Mouse (Mus musculus) ES-Bruce4 (cell line): ENCODE results near the gene Oprd1. TPM values are rescaled to one million over a fixed set of nuclear protein-coding genes. Genes with fewer than 3 reads are reported as not detected.
A peak's percentile ranks its signal among the peaks of the same experiment; 100 is the strongest.

Experiments
- H3K27ac ChIP-seq: 2 replicates; pipeline ENCODE4 v1.5.1; 2012; ENCODE audit warnings: low read length, inconsistent platforms; ENCODE audit not compliant: insufficient read depth
- H3K27me3 ChIP-seq: 2 replicates; pipeline ENCODE4 v1.6.1; 2012; ENCODE audit warnings: mild to moderate bottlenecking, low read length, inconsistent platforms; ENCODE audit not compliant: control insufficient read depth, poor library complexity, insufficient read depth, severe bottlenecking
- H3K36me3 ChIP-seq: 2 replicates; pipeline ENCODE4 v1.6.1; 2012; ENCODE audit warnings: inconsistent platforms, mild to moderate bottlenecking, low read length, moderate library complexity; ENCODE audit not compliant: control insufficient read depth, poor library complexity, insufficient read depth, severe bottlenecking
- H3K4me1 ChIP-seq: one replicate; pipeline ENCODE4 v1.8.1; 2011; ENCODE audit warnings: low read length; ENCODE audit not compliant: control insufficient read depth, insufficient read depth
- H3K4me3 ChIP-seq: 2 replicates; pipeline ENCODE4 v1.5.1; 2011; ENCODE audit warnings: low read depth, mild to moderate bottlenecking, low read length
- H3K9ac ChIP-seq: 2 replicates; pipeline ENCODE4 v1.6.1; 2012; ENCODE audit warnings: low read depth, mild to moderate bottlenecking, inconsistent platforms; ENCODE audit not compliant: poor library complexity, severe bottlenecking
- H3K9me3 ChIP-seq: replicated peaks from 2 replicates; pipeline ENCODE4 v1.6.1; 2012; ENCODE audit warnings: mild to moderate bottlenecking, low read length, inconsistent platforms; ENCODE audit not compliant: control insufficient read depth, poor library complexity, insufficient read depth, severe bottlenecking
- CTCF ChIP-seq: IDR thresholded peaks from one replicate; pipeline ENCODE4 v1.8.1; 2011; ENCODE audit warnings: low read depth, low read length
- EP300 ChIP-seq: IDR thresholded peaks from 2 replicates; pipeline ENCODE4 v1.6.1; 2011; ENCODE audit warnings: low read depth, low read length; ENCODE audit not compliant: insufficient read depth
- POLR2A ChIP-seq: IDR thresholded peaks from one replicate; pipeline ENCODE4 v1.8.1; 2011; ENCODE audit warnings: low read length; ENCODE audit not compliant: insufficient read depth
- polyA plus RNA-seq: library from polyadenylated mRNA; stranded (reverse); fragments of >200 nt; gene quantifications from 2 replicates; pipeline ENCODE4 v1.2.4, GENCODE M21; 2011; ENCODE audit warnings: low read depth; ENCODE audit not compliant: missing spikeins, insufficient read depth, insufficient read length

Gene Oprd1
- 0.54 and 0.82 TPM in 2 replicates for polyA plus RNA-seq

- peak within 1 kb of the TSS; percentile 67 for H3K9ac ChIP-seq
- TF ChIP-seq POLR2A (no peak), EP300 (no peak), CTCF (no peak)
Measured at GRCm38 (mm10) chr4:132144080-132144841, at the start of gene Oprd1. Gene Oprd1, minus strand, starts transcription at chr4:132144486.

DNA sequence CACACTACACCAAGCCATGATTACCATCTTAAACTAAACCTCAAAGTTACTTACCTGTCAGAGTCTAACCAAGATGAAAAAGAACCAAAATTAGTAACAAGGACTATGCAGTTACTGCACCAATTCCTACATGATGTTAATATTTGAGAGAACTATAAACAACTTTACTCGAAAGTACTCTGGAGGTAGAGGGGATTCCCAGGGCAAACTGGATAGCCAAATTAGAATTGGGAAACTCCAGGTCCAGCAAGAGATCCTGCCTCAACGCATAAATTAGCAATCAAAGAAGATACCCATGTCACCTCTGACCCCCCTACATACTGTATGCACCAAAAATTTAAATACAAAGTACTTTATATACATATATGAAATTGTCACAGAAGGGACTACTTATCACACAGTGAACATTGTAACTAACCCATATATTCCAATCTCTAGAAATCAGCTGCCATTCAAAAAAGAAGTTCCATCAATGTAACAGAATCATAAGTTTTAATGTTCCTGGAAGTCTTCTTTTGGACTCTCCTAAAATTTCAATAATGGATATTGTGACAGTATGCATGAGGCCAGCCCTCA, 43.6 kb upstream of the Oprd1 start:
- Histone ChIP-seq H3K4me3 (no peak overlapping the region), H3K27me3 (no peaks in the 10 kb centered on the region), H3K36me3 (peaks cover 30% of the 10 kb centered on the region), H3K9ac (no peak overlapping the region), H3K27ac (no peak overlapping the region), H3K4me1 (no peaks in the 10 kb centered on the region), H3K9me3 (no peaks in the 10 kb centered on the region)
- TF ChIP-seq EP300 (no peak), CTCF (no peak), POLR2A (no peak)

More at GRCm38 (mm10) chr4:132144080-132144841, at the start of gene Oprd1:
- Histone ChIP-seq H3K36me3 (no peaks in the 10 kb centered on the region), H3K4me3 (peak within 1 kb of the TSS; percentile 56), H3K9me3 (no peaks in the 10 kb centered on the region), H3K27ac (no peak within 1 kb of the TSS), H3K4me1 (no peaks in the 10 kb centered on the region), H3K27me3 (peaks cover 3% of the 10 kb centered on the region; the same call in 1 of the 2 replicates)

- Histone ChIP-seq H3K36me3 (peaks cover 16% of the 10 kb centered on the region), H3K27ac (peak overlapping the region; percentile 90), H3K9ac (no peak overlapping the region), H3K4me1 (no peaks in the 10 kb centered on the region), H3K27me3 (no peaks in the 10 kb centered on the region), H3K4me3 (no peak overlapping the region), H3K9me3 (no peaks in the 10 kb centered on the region)
- TF ChIP-seq EP300 (no peak), POLR2A (no peak), CTCF (no peak)
Measured at GRCm38 (mm10) chr4:132183162-132183561, 38.9 kb upstream of the Oprd1 start.

DNA sequence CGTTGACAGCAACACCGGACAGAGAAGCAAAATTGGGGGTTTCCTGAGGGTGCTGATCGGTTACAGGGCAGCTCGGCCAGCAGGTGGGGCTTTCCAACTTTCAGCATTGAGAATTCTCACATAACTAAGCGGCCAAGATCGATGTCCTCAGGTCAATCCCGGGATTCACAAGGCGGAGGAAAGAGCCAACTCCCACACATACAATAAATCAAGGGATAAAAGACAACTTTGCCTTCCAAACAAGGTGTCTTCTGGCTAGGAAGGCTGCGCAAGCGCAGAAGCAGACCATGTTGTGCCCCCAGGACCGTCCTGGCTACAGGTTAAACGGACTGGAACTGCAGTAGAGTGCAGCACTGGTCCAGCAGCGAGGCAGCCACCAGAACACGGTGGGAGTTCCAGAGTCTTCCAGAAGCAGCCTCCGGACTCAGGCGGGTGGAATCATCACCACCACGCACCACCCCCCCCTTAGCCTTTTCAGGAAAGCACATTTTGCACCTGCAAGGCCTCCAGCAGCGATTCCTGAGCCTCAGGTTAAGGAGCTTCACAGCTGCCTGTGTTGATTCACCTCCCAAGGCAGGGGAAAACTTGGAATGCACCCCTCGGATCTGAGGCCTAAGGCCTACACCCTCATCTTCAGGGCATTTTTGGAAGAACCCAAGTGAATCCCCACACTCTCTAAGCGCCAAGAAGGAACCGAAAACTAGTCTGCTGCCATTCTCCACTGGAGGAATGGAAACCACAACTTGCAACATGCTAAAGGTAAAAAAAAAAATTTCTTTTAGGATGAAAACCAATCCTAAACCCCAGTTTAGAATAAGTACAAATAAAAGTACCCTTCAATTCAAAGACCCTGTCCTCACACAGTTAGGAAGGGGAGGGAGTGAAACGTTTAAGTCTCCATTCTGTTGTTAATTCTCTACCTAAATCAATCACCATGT, 37.7 kb upstream of the Oprd1 start:
- H3K27me3 ChIP-seq: no peaks in the 10 kb centered on the region
- H3K4me3 ChIP-seq: peak overlapping the region; percentile 28; the same call in 1 of the 2 replicates
- H3K9ac ChIP-seq: no peak overlapping the region
- peak overlapping the region; percentile 82 for H3K27ac ChIP-seq
- H3K9me3 ChIP-seq: no peaks in the 10 kb centered on the region
- TF ChIP-seq EP300 (peak; percentile 75), CTCF (peak; percentile 47), POLR2A (no peak)
- peaks cover 12% of the 10 kb centered on the region for H3K36me3 ChIP-seq
- H3K4me1 ChIP-seq: no peaks in the 10 kb centered on the region

- TF ChIP-seq CTCF: peak; percentile 67
- TF ChIP-seq EP300: no peak
- TF ChIP-seq POLR2A: no peak
- H3K27me3 ChIP-seq: no peaks in the 10 kb centered on the region
- H3K9me3 ChIP-seq: no peaks in the 10 kb centered on the region
- H3K4me1 ChIP-seq: no peaks in the 10 kb centered on the region
- no peak overlapping the region for H3K4me3 ChIP-seq
- H3K27ac ChIP-seq: no peak overlapping the region
- H3K36me3 ChIP-seq: peaks cover 6% of the 10 kb centered on the region
- peak overlapping the region; percentile 9; the same call in 1 of the 2 replicates for H3K9ac ChIP-seq
Measured at GRCm38 (mm10) chr4:132180710-132181109, 36.4 kb upstream of the Oprd1 start.
